Mouse (Mus musculus) kidney, adult 2 months (tissue): ENCODE results near the gene Tanc2. TPM values are rescaled to one million over a fixed set of nuclear protein-coding genes. Genes with fewer than 3 reads are reported as not detected.
A peak's percentile ranks its signal among the peaks of the same experiment; 100 is the strongest.

Source experiments
- DNase-seq: peaks from one replicate; pipeline ENCODE4 v3.0.0; 2021
- H3K27ac ChIP-seq: fragments of 200-500 bp; 2 replicates; pipeline ENCODE4 v1.5.1; 2012; ENCODE audit warnings: low read depth, low read length, control low read depth, inconsistent platforms; ENCODE audit not compliant: insufficient read depth
- H3K27me3 ChIP-seq: fragments of 200-500 bp; replicated peaks from 2 replicates; pipeline ENCODE4 v1.6.1; 2012; ENCODE audit warnings: mild to moderate bottlenecking, moderate library complexity, low read length, inconsistent platforms; ENCODE audit not compliant: control insufficient read depth, insufficient read depth
- H3K36me3 ChIP-seq: fragments of 200-500 bp; 2 replicates; pipeline ENCODE4 v1.6.1; 2012; ENCODE audit warnings: mild to moderate bottlenecking, moderate library complexity, low read length, inconsistent platforms; ENCODE audit not compliant: control insufficient read depth, insufficient read depth
- H3K4me1 ChIP-seq: fragments of 200-500 bp; 2 replicates; pipeline ENCODE4 v1.6.1; 2011; ENCODE audit warnings: low read length; ENCODE audit not compliant: control insufficient read depth, insufficient read depth
- H3K4me3 ChIP-seq: fragments of 200-500 bp; 2 replicates; pipeline ENCODE4 v1.5.1; 2011; ENCODE audit warnings: mild to moderate bottlenecking, low read depth, low read length, control low read depth; ENCODE audit not compliant: insufficient read depth
- CTCF ChIP-seq: fragments of 200-500 bp; conservative IDR thresholded peaks from 2 replicates; pipeline ENCODE4 v1.5.1; 2011; ENCODE audit warnings: low read depth, mild to moderate bottlenecking, control low read depth, low read length, moderate library complexity, mixed read lengths; ENCODE audit not compliant: insufficient read depth, insufficient read length
- POLR2A ChIP-seq: fragments of 200-500 bp; IDR thresholded peaks from one replicate; pipeline ENCODE4 v1.6.1; 2011; ENCODE audit warnings: low read depth, low read length, control low read depth
- WGBS: fragments of 180-500 bp; shearing (Covaris S2); methylation state at CpG from one replicate; pipeline ENCODE4 v1.1.7; 2018; 5-methylcytosine and 5-hydroxymethylcytosine counted together
- polyA plus RNA-seq: library from polyadenylated mRNA; depleted of rRNA; stranded (reverse); fragments of >200 nt; gene quantifications from 2 replicates; pipeline ENCODE4 v1.2.3, GENCODE M21; 2012

The Tanc2 gene
- polyA plus RNA-seq, 1 experiment: 19.0 TPM

- no peak for TF ChIP-seq CTCF
- no peak for TF ChIP-seq POLR2A
- no peak overlapping the region for H3K4me3 ChIP-seq
- 59% methylated on average over 3 of the region's 3 CpGs for WGBS
- H3K27ac ChIP-seq: peak overlapping the region; percentile 60
- no peaks in the 10 kb centered on the region for H3K27me3 ChIP-seq
- peak; percentile 84 for DNase-seq
- H3K4me1 ChIP-seq: peaks cover 14% of the 10 kb centered on the region; the same call in 1 of the 2 replicates
- no peaks in the 10 kb centered on the region for H3K36me3 ChIP-seq
Observed at GRCm38 (mm10) chr11:105951601-105952044, 361.8 kb downstream of the Tanc2 start.

GRCm38 (mm10) chr11:105952111-105952510 lies 362.3 kb downstream of the Tanc2 start:
- Histone ChIP-seq H3K36me3 (no peaks in the 10 kb centered on the region), H3K4me1 (peaks cover 14% of the 10 kb centered on the region; the same call in 1 of the 2 replicates), H3K27ac (peak overlapping the region; percentile 60), H3K4me3 (no peak overlapping the region), H3K27me3 (no peaks in the 10 kb centered on the region)
- DNase-seq: peak; percentile 68
- TF ChIP-seq CTCF (no peak), POLR2A (no peak)
- 59% methylated on average over 9 of the region's 9 CpGs for WGBS

GRCm38 (mm10) chr11:105952911-105953386 lies 363.2 kb downstream of the Tanc2 start, which contains the start of gene Cyb561:
Gene Cyb561, minus strand, starts transcription at chr11:105953336.
- 53% methylated on average over 12 of the region's 12 CpGs for WGBS

GRCm38 (mm10) chr11:105953402-105953801 lies 363.6 kb downstream of the Tanc2 start:
- 55% methylated on average over 6 of the region's 6 CpGs for WGBS
- H3K4me3 ChIP-seq: no peak overlapping the region
- H3K36me3 ChIP-seq: no peaks in the 10 kb centered on the region
- no peak for TF ChIP-seq POLR2A
- TF ChIP-seq CTCF: no peak
- H3K27ac ChIP-seq: no peak overlapping the region
- H3K4me1 ChIP-seq: peaks cover 14% of the 10 kb centered on the region; the same call in 1 of the 2 replicates
- H3K27me3 ChIP-seq: no peaks in the 10 kb centered on the region
- DNase-seq: peak; percentile 16

More at GRCm38 (mm10) chr11:105952911-105953386, 363.2 kb downstream of the Tanc2 start, which contains the start of gene Cyb561:
- Histone ChIP-seq H3K36me3 (no peaks in the 10 kb centered on the region), H3K27ac (peak within 1 kb of the TSS; percentile 25; the same call in 1 of the 2 replicates), H3K4me3 (no peak within 1 kb of the TSS), H3K27me3 (no peaks in the 10 kb centered on the region), H3K4me1 (peaks cover 14% of the 10 kb centered on the region; the same call in 1 of the 2 replicates)
- DNase-seq: no peak
- no peak for TF ChIP-seq CTCF
- TF ChIP-seq POLR2A: no peak

- WGBS: 93% methylated on average over 28 of the region's 28 CpGs
- H3K4me1 ChIP-seq: peaks cover 9% of the 10 kb centered on the region; the same call in 1 of the 2 replicates
- no peak for DNase-seq
- no peak overlapping the region for H3K4me3 ChIP-seq
- no peak for TF ChIP-seq POLR2A
- TF ChIP-seq CTCF: no peak
- no peaks in the 10 kb centered on the region for H3K27me3 ChIP-seq
- no peaks in the 10 kb centered on the region for H3K36me3 ChIP-seq
- H3K27ac ChIP-seq: no peak overlapping the region
Observed at GRCm38 (mm10) chr11:105955815-105956430, 366.1 kb downstream of the Tanc2 start.

GRCm38 (mm10) chr11:105957501-105957900 lies 367.7 kb downstream of the Tanc2 start:
- 0 out of 2 replicates have a peak, but pooled peaks cover under 1% of the 10 kb centered on the region for H3K4me1 ChIP-seq
- no peaks in the 10 kb centered on the region for H3K27me3 ChIP-seq
- no peak overlapping the region for H3K4me3 ChIP-seq
- TF ChIP-seq CTCF (no peak), POLR2A (no peak)
- H3K36me3 ChIP-seq: no peaks in the 10 kb centered on the region
- H3K27ac ChIP-seq: no peak overlapping the region
- DNase-seq: no peak
- 50% methylated on average over 6 of the region's 6 CpGs for WGBS

GRCm38 (mm10) chr11:105958566-105958965 lies 368.8 kb downstream of the Tanc2 start:
- Histone ChIP-seq H3K4me3 (no peak overlapping the region), H3K27me3 (no peaks in the 10 kb centered on the region), H3K27ac (no peak overlapping the region), H3K4me1 (no peaks in the 10 kb centered on the region), H3K36me3 (no peaks in the 10 kb centered on the region)
- 60% methylated on average over 1 of the region's 1 CpGs for WGBS
- no peak for DNase-seq
- TF ChIP-seq POLR2A (no peak), CTCF (no peak)
